Mouse (Mus musculus) left cerebral cortex, adult 9 months (tissue): ENCODE data around the gene Mab21l2.

Experiments
- DNase-seq, 2 experiments: peaks; one replicate each; pipeline ENCODE4 v3.0.0; 2022; ENCODE audit warnings: low spot score in 2 of 2

Gene Mab21l2

DNA sequence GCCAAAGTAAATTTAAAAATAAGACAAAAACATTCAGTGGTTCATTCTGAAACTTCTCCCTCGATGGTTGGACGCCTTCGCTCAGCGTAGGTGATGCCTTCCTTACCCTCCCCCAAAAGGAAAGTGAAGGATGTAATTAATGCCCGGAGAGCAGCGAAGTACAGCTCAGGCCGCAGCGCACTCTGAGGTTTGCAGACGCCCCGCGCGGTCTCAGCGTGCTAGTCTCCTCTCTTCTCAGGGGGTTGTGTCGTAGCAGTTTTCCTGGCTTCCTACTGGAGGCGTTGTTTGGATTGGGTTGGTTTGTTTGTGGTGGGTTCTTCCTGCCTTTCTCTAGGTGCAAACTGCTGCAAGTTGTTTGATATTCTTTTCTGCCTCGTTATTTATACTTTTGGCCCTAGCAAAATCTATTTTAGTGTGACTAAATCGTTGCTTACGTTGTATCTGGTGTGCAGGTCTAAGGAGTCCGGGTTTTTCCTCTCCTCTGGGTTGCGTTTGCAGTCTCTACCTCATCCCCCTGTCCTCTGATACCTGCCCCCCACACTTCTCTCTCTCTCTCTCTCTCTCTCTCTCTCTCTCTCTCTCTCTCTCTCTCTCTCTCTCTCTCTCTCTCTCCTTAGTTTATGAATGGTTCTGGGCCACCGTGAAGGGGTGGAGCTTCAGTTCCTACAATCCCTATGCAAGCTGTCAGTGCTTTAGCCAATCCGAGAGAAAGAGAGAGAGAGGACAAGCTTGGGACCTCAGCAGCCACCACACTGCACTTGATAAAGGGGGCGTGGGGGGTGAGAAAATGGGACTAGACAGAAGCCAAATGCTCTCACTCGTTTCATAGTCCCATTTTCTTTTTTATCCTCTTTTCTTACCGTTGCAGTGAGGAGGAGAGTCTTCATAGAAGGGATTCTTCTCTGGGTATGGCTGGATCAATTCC, at the start of gene Mab21l2:
Mab21l2 (minus strand) TSS at position 539 of the 925 bp plus-strand sequence.
- DNase-seq, result no peak

DNA sequence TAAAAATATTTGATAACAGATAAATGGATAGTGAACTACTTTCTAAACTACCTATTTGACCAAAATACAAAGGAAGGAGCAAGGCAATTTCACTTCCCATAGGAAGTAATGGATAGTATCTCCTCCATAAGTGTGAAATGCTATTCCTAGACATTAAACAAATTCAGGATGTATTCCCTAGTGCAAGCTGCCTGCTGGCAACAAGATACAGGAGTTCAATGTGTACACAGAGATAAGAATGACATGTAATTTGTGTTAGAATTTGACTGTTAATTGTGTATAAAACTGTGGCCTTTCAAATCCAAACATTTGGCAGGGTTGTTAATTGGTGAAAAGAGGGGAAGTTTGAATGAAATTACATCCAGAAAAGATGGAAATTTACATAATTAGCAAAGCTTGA, 26.9 kb upstream of the Mab21l2 start:
- DNase-seq, result no peak

DNA sequence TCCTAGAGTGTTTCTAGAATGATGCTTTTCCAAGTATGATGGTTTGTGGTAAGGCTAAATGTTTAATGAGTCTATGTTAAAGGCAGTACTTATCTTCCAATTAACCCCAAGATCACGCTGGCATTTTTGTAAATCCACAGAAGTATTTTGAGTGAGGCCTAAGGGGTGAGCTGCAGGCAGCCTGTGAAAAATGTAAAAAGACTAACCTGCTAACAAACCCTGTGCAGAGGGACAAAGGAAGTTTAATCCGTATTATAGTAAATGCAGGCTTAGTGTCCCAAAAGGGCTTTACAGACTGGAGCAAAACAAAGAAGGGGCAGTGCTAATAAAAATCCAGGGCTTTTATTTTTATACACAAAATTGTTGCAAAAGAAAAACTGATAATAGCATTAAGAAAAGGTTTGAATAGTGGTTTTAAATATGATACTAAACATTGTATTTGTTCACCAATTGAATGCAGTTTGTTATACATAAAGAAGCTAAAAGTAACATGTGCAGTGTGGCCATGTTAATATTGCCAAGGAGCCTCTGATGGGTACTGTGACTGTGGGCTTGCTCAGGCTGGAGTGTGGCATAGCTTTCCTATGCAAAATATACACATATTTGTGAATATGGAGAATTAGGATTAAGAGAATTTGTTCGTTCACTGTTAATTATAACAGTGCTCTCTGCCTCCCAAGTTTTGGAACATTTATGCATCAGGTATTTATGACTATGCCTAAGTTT, 24.3 kb upstream of the Mab21l2 start:
- no peak for DNase-seq

DNA sequence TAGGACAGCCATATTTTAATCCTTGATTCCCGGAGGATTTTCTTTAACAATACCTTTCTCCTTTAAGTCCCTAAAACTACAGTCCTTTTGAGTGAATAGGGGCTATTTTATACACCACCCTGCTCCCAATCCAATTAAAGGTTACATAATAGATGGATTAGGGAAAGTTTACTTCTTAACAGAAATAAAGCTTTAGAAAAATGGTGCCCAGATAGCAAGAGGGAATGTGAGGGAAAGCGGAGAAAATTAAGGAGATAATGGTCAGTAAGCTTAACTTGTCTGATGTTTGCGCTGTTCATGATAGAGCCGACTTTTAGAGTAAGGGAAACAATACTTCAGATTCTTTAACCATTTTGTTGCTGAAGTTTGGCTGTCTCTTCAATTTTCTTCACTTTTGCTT, 23.1 kb upstream of the Mab21l2 start:
- DNase-seq, result no peak

DNA sequence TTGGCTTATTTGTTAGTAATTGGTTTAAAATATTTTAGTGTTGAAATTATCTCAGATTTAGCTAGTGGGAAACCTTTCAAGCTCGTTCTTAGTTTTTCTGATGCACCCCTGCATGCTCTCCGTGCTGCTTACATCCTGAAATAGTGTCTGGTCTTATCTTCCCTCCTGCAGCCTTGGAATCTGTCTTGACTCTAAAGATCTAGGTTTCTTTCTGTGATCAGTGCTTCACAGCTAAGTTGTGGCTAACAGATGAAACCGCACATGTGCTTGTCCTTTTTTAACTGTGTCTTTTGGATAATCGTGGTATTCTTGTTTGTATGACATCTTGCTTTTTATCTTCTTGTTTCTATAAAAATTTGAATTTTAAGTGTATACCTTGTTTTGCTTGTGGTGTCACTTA, 18.9 kb upstream of the Mab21l2 start:
- no peak for DNase-seq

DNA sequence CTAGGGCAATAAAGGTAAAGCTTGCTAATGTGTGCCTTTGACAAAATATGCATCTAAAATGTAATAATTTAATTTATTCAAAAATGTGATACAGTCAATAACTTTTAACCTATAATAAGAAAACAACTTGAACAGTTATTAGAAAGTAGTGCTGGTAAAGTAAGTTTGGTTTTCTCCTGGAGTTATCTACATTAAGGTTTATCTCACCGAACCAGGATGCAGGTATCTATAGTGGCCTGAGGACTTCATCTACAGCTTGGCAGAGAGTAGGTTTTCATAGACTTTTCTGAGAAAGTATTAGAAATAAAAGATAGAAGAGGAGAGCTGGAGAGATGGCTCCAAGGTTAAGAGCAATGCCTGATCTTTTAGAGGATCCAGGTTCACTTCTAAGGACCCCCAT, 13.0 kb upstream of the Mab21l2 start:
- no peak for DNase-seq

DNA sequence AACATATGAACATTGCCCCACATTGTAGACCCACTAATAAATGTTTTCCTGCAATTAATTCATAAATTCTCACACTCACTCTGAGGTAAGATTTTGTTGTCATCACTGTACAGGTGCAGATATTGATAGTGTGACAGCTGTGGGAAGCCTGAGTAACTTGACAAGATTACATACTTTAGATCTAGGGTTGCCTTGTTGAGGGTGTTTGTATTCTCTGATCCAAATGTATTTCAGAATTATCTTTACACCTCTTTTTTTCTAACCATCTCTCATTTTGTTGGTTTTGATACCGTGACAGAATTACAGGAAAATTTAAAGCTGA, 12.6 kb upstream of the Mab21l2 start:
- no peak for DNase-seq

DNA sequence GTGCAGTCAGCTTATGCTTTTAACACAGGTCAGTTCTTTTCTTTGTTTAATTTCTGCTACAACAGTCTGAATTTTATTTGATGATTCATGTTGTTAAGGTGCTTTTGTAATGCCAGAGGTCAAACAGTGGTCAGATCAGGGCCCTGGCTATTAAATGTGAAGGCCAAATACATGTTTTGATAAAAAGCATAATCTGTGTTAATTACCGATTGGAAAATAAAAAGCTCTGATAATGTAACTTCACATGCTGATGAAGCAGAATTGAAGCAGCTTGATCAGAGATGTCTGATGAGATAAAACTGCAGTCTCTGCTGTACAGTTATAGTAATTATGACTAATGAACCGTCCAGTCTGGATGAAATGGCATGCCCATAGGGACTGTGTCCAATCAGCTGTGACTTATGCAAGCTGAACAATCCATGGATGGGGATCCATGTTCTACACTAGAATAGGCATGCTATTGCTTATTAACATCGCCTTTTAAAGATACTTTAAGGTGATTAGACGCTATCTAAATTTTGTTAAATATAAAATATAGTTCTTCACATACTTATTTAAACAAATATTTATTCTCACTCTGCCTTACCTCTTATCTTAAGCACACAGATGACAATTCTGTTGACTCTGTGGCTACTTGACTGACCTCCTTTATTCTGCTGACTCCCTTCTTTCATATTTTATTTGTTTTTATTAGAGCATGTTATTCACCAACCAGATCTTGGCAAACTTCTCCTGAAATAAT, 12.0 kb upstream of the Mab21l2 start:
- DNase-seq, result no peak

DNA sequence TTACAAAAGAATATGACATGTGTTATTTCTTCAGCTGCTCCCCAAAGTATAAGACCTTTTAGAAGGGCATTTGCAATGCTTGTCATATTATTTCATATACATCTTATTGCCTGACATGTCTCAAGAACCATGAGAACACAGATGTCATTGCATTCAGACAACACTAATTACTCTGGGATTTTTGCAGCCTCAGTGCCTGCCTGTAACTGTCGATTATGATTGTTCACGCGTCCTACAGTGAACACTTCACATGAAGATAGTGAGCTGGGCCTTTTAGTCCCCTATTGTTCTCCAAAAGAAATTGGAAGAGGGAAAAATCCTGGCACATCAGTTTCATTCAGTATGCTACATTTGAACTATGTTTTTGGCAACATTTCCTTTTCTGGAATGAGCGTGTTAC, 11.2 kb upstream of the Mab21l2 start:
- DNase-seq, result no peak

DNA sequence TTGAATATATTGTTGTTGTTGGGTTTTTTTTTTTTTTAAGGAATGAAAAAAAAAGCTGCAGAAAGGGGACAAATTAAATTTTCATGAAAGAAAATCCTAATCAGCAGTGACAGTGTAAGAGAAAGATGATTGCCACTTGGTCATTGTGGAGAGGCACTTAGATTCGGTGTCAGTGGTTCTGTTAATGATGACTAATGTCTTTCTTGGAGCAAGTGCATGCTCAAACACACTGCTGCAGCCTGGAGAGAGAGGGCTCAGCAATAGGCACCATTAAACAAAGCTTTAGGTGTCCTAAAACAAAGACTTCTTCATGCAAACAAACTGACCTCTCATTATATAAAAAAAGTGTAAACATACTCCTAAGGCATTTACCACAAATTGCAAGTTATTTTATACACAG, 10.5 kb upstream of the Mab21l2 start:
- DNase-seq, result no peak

DNA sequence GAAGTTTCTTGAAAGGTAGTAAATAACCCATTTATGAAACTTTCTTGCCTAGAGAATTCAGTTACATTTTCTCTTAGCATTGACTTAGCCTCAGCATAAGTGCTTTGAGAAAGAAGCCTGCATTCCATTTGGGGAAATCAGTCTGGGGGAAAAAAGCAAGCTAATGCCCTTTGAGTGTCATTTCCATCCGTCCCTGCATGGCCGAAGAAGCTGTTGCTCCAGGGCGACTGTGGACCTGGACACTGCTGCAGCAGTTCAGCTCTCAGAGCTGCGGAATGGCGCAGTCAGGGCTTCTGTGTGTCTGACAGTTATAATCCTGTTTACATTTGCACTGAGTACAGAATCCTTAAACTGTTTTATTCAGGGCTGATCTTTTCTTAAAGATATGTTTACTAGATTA, 3.7 kb upstream of the Mab21l2 start:
- DNase-seq, result no peak

DNA sequence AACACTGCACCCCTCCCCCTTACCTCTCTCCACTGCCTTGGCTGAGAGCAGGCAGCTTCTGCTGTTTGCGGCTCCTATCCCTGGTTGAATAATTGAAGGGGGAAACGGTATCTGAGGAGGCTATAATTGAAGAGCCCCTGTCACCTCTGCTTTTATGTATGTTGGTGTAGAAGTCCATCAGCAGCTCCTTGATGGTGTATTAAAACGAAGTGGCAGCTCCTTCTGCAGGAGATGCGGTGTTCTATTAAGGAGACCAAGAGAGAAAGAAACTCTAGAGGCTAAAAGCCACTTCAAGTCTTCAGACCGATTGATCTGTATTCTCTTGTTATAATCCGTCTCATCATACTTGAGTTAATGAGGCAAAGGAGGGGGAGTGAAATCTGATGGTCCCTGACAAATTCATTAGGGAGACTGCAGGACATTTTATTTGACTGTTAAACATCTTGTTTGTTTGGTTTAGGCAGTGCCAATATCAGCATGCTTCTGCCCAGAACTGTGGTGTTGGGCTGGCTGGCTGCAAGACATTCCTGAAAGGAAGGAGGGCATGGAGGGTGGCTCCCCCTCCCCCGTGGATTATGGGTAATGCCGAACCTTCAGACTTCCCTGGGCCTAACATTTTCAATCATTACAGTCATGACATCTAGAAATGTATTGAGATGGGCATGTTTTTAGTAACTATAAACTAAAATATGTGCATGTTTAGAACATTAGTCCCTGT, 2.7 kb upstream of the Mab21l2 start:
- no peak for DNase-seq

DNA sequence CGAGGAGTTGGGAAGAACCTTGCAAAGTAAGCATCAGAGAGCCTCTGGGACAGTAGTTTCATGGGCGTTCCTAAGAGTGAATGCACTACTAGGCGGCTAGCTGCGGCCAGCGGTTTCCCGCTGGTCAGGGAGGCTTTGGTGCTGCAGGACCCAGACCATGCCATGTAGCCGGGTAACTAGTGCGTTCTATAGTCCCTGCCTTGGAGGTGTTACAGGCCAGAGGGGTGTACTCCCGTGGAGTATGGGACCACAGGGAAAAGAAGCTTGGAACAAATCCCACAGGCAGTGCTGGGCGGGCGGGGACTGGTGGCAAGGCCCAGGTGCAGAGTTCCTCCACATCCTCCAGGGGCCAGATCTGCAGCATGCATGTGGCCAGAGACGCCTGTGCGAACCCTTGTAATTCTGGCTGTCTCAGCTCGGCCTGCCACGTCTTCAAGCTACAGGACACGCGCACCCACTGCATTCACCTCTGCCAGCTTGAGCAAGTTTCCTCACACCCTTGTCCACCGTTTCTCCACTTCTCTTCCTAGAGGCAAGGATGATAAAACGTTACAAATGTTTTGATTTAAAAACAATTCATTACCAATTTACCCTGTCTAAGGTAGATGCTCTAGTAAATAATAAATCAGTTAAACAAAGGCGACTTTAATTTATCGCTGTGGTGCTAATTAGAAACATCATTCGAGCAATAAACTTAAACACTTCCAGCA, 2.0 kb upstream of the Mab21l2 start:
- DNase-seq, result no peak

DNA sequence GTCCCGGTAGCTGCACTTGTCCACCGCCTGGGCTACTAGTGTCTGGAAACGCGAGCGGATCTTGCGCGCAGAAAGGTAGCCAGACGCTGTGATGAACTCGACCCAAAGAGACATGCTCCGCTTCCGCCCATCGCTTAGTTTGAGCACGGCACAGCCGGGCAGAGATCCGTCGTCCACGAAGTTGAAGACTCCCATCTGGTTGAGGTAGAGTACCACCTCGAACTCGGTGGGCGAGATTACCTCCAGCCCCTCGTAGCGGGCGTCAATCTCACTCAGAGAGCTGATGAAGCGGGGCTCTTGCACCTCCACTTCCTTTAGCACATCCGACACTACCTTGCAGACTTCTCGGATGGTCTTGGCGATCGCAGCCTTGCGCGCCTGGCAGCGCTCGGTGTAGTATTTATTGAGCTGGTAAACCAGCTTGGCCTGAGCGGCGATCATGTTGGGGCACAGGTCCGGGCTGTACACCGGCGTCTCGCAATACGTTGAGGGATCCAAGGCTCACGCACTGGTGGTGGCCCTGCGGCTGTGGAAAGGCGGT, 1.1 kb downstream of the Mab21l2 start:
- DNase-seq, result no peak

DNA sequence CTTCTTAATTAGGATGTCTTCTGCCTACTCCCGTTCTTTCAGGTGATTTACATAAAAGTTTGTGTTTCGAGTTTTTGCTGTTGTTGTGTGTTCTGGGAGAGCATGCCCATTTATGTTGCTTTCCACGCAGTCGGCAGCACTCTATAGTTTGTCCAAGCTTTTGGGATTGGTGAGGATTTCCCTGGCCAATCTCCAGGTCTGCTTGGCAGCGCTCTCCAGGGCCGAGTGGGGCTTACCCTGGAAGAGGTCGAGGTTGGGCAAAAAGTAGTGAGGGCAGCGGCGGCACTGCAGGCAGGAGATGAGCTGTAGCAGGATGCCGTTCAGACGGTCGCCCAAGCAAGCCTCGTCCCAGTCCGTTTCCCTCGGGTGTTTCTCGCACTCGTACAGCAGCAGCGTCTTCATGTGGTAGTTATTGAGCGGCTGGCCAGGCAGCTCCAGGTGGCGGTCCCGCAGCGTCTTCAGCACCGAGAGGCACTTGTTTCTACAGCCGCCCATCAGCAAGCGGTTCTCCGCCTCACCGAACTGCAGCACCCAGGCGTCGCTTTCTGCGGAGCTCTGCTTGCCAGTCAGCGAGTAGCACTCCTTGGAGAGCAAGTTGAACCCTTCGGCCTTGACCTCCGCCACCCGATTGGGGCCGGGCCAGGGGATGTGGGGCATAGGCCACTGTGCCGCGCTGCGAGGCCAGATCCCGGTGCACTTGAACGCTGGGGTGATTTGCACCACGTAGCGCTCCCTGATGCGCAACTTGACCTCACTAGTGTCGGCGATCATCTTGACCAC, 1.8 kb downstream of the Mab21l2 start:
- peak in 1 of 2 experiments; percentile 39 for DNase-seq

DNA sequence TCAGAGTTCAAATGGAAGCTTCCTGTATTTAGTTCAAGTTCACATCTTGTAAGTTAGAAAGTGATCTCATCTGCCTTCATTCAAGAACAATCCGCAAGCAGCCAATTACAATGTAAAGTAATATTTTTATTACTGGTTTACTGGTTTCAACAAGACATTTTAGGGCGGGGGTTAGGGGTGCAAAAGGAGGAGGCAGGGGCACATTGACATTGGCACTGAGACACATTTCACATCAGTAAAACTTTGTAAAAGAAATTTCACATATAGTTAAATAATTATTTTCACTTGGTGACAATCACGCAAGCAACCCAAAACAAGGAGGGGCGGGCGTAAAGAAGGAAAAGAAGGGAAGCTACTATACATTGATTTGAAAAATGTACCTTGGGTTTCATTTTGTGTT, 2.5 kb downstream of the Mab21l2 start:
- no peak for DNase-seq

DNA sequence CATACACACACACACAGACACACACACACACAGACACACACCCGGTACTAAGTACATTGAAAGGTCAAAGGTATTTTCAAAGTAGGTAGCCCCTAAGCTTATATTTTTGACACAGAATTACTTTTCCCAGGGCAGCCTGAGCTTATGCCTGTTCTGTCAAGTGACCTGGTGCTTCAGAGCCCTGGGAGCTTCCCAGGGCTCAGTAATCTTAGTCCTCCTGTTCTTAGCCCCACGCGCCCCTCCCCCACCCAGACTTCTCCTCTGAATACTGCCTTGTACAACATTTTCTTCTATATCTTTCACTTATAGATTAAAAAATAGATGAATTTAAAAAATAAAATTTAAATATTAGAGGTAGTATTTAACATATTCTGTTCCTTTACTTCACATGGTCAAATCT, 3.6 kb downstream of the Mab21l2 start:
- no peak for DNase-seq

DNA sequence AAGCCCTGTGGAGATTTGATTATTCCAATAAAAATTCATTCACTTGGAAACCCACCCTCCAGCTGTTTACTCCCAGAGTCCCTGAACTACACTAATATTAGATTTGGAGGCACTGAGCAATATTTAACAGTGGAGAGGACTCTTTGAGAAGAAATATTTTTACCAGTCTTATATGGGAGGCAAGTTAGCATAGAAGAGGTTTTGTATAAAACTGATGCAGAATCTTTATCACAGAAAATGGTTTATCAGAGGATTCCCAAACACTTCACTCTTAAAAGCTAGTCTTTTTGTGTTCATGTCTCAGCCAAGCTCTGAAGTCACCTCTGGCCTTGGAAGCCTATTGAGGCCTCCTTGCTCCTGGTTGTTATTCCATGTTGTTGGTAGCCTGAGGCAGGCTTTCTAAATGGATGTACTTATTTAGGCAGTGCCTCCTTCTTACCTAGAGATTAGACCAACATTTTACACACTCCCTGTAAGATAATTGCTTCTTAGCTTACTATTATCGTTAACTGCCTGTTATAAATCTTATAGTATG, 6.5 kb downstream of the Mab21l2 start:
- no peak for DNase-seq

DNA sequence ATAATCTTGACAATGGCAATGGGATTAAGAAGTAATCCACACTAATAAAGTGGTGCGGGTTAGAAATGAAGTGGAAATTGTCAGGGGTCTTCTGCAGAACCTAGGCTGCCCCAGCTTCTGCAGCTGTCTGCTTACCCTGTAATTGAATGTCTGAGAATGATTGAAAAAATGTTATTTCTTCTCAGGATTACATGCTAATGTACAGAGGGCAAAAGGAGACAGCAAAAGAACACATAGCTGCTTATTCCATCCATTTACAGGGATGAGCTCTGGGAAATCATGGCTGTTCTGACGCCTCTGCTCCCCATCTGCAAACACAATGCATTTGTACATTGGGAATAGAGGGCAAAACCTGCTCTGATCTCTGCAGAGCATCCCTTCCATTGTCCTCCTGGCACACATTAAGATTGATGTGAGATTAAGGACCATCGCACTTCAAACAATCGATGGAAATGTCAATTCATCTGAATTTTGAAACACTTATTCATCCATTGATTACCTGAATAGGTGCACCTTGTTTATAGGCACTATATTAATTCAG, 7.3 kb downstream of the Mab21l2 start:
- DNase-seq, result no peak
